Mouse (Mus musculus) hindbrain, embryonic 14.5 days (tissue): ENCODE measurements at regions not wholly inside any gene's neighbourhood (a gene's known extent, or its start where the extent isn't known, plus 50 kb on each side); places are given as distances from the start of the nearest gene placed in this dataset.

ENCODE experiments used
- ATAC-seq: fragments of 200-750 bp; cut with Nextera tagmentation; 2 replicates; pipeline ENCODE4 v1.8.0; 2017; ENCODE audit warnings: moderate number of reproducible peaks, mild to moderate bottlenecking, moderate TSS enrichment, moderate library complexity; ENCODE audit not compliant: low FRiP score
- DNase-seq: peaks from one replicate; pipeline ENCODE4 v3.0.0-alpha.2; 2015; ENCODE audit warnings: low spot score
- H3K27ac ChIP-seq: fragments of 300-500 bp; sonication (generic); 2 replicates; pipeline ENCODE4 v1.5.1; 2014; ENCODE audit warnings: mild to moderate bottlenecking, moderate library complexity
- H3K27me3 ChIP-seq: fragments of 300-500 bp; sonication (generic); 2 replicates; pipeline ENCODE4 v1.6.1; 2014; ENCODE audit warnings: mild to moderate bottlenecking, low read length, mixed read lengths; ENCODE audit not compliant: control insufficient read depth, insufficient read depth
- H3K36me3 ChIP-seq: fragments of 300-500 bp; sonication (generic); replicated peaks from 2 replicates; pipeline ENCODE4 v1.6.1; 2014; ENCODE audit not compliant: control insufficient read depth, insufficient read depth
- H3K4me1 ChIP-seq: fragments of 300-500 bp; sonication (generic); replicated peaks from 2 replicates; pipeline ENCODE4 v1.6.1; 2014; ENCODE audit warnings: antibody characterized with exemption, low read length, mixed read lengths; ENCODE audit not compliant: control insufficient read depth, insufficient read depth
- H3K4me2 ChIP-seq: fragments of 300-500 bp; sonication (generic); replicated peaks from 2 replicates; pipeline ENCODE4 v1.6.1; 2014; ENCODE audit warnings: mild to moderate bottlenecking, moderate library complexity
- H3K4me3 ChIP-seq: fragments of 300-500 bp; sonication (generic); replicated peaks from 2 replicates; pipeline ENCODE4 v1.5.1; 2014; ENCODE audit warnings: mild to moderate bottlenecking, low read length
- H3K9ac ChIP-seq: fragments of 300-500 bp; sonication (generic); 2 replicates; pipeline ENCODE4 v1.6.1; 2014
- H3K9me3 ChIP-seq: fragments of 300-500 bp; sonication (generic); 2 replicates; pipeline ENCODE4 v1.6.1; 2016; ENCODE audit warnings: low read length; ENCODE audit not compliant: control insufficient read depth
- WGBS: fragments of 180-500 bp; shearing (Covaris S2); extraction: QIAGEN DNeasy Blood & Tissue Kit; methylation state at CpG from one replicate; pipeline ENCODE4 v1.1.7; 2014; 5-methylcytosine and 5-hydroxymethylcytosine counted together

DNA sequence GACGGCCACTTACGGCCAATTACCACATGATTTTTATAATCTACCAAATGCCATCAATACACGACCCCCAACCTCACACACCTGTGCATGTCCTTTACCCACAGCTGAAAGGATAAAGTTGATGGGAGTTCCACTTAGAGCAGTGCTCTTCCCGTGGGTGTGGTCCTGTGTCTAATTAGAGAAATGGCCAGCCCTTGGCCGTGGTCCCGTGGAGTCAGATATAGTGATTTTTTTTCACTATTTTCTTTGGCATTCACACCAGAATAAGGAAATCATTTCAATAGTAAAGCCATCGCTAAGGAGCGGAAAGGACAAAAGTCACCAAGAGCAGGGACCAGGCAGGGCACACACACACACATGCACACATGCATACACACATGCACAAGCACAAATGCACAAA lies 199.0 kb upstream of the Afdn start:
- Histone ChIP-seq H3K4me2 (no peak overlapping the region), H3K9ac (no peak overlapping the region), H3K27ac (no peak overlapping the region), H3K9me3 (no peaks in the 10 kb centered on the region), H3K27me3 (no peaks in the 10 kb centered on the region), H3K36me3 (no peaks in the 10 kb centered on the region), H3K4me1 (no peaks in the 10 kb centered on the region), H3K4me3 (no peak overlapping the region)
- DNase-seq (no peak), ATAC-seq (no peak)
- 90% methylated on average over 8 of the region's 8 CpGs for WGBS

DNA sequence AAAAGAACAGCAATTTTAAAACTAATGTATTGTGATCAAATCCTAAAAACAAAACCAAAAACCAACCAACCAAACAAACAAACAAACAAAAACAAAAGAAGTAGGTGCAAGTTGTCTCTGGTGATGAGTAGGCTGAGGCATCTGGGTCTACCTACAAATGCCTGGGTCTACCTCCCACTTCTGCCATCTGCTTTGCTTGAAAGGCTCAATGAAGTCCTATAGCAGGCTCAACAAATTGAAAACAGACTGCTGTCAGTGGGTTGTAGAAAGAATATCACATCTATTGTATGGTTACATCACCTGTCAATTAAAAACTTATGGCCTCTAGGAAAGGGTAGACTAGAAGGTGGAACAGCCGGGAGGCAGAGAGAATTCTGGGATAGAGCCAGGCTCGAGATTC lies 197.4 kb upstream of the Afdn start:
- DNase-seq (no peak), ATAC-seq (no peak)
- Histone ChIP-seq H3K27ac (no peak overlapping the region), H3K4me3 (no peak overlapping the region), H3K4me2 (no peak overlapping the region), H3K4me1 (no peaks in the 10 kb centered on the region), H3K27me3 (no peaks in the 10 kb centered on the region), H3K9ac (no peak overlapping the region), H3K9me3 (no peaks in the 10 kb centered on the region), H3K36me3 (no peaks in the 10 kb centered on the region)
- 92% methylated on average over 2 of the region's 2 CpGs for WGBS

- ATAC-seq (no peak), DNase-seq (no peak)
- no peak overlapping the region for H3K27ac ChIP-seq
- 94% methylated on average over 7 of the region's 7 CpGs for whole genome bisulfite sequencing
- H3K4me2 ChIP-seq, result no peak overlapping the region
- no peaks in the 10 kb centered on the region for H3K4me1 ChIP-seq
- no peaks in the 10 kb centered on the region for H3K27me3 ChIP-seq
- H3K36me3 ChIP-seq, result no peaks in the 10 kb centered on the region
- no peak overlapping the region for H3K9ac ChIP-seq
- H3K9me3 ChIP-seq, result no peaks in the 10 kb centered on the region
- H3K4me3 ChIP-seq, result no peak overlapping the region
Measured at GRCm38 (mm10) chr17:13564800-13565199, 195.5 kb upstream of the Afdn start.

GRCm38 (mm10) chr17:13566680-13567079 lies 193.7 kb upstream of the Afdn start:
- 84% methylated on average over 7 of the region's 7 CpGs for WGBS
- no peak overlapping the region for H3K4me3 ChIP-seq
- no peak for ATAC-seq

DNA sequence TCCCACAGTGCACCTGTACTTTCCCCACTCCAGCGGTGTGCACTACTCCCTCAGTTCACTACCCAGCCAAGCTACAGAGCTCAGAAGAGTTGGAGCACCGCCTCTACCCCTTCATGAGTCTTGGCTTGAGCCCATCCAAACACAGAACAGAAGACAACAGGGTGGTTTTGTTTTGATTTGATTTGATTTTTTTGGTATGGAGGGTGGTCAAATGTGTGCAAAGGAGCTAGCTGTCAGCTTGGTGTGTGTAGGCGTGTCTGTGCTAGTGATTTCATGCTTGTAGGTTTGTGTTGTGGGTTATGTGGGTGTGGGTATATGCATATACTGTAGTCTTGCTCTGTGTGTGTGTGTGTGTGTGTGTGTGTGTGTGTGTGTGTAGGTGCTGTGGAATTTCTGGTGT lies 193.2 kb upstream of the Afdn start:
- Histone ChIP-seq H3K36me3 (no peaks in the 10 kb centered on the region), H3K27me3 (no peaks in the 10 kb centered on the region), H3K4me2 (no peak overlapping the region), H3K4me3 (no peak overlapping the region), H3K27ac (no peak overlapping the region), H3K4me1 (0 out of 2 replicates have a peak, but pooled peaks cover 3% of the 10 kb centered on the region), H3K9me3 (no peaks in the 10 kb centered on the region), H3K9ac (no peak overlapping the region)
- ATAC-seq, result no peak
- DNase-seq, result no peak
- 88% methylated on average over 3 of the region's 3 CpGs for WGBS

More at GRCm38 (mm10) chr17:13566680-13567079, 193.7 kb upstream of the Afdn start:
- Histone ChIP-seq H3K36me3 (no peaks in the 10 kb centered on the region), H3K9ac (no peak overlapping the region), H3K9me3 (no peaks in the 10 kb centered on the region), H3K27ac (no peak overlapping the region), H3K4me1 (no peaks in the 10 kb centered on the region), H3K4me2 (no peak overlapping the region), H3K27me3 (no peaks in the 10 kb centered on the region)
- DNase-seq, result no peak

GRCm38 (mm10) chr17:13570796-13571195 lies 189.5 kb upstream of the Afdn start:
- no peak for DNase-seq
- no peak overlapping the region for H3K4me2 ChIP-seq
- no peak overlapping the region for H3K4me3 ChIP-seq
- H3K4me1 ChIP-seq, result peaks cover 28% of the 10 kb centered on the region
- no peaks in the 10 kb centered on the region for H3K27me3 ChIP-seq
- no peak overlapping the region for H3K9ac ChIP-seq
- H3K9me3 ChIP-seq, result no peaks in the 10 kb centered on the region
- H3K27ac ChIP-seq, result no peak overlapping the region
- 83% methylated on average over 5 of the region's 5 CpGs for WGBS
- no peak for ATAC-seq
- no peaks in the 10 kb centered on the region for H3K36me3 ChIP-seq

DNA sequence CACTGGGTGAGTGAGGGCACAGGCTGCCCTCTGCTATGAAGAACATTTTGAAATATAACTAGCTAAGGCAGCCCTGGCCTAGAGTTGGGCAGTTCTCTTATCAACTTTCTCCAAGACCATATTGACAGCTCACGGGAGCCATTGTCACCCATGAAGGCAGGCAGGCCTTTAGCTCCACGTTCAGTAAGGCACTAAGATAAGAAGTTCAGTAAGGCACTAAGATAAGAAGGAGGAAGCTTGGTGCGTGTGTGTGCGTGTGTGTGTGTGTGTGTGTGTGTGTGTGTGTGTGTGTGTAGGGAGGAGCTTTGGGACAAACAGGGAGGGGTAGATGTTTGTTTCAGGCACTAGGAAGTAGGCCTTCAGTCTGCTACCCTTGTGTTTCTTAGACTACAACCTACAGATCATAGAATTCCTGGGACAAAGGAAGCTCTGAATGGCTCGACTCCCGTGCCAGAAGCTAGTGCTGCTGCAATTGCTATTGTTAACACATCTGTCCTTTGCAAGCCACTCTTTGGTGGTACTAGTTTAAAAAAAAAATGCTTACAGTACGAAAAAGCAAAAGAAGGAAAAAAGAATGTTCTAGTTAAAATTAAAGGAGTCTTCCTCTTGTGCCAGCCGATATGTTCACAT lies 188.0 kb upstream of the Afdn start:
- peak overlapping the region; percentile 8; the same call in 1 of the 2 replicates for H3K9ac ChIP-seq
- no peak overlapping the region for H3K4me3 ChIP-seq
- peaks cover 28% of the 10 kb centered on the region for H3K4me1 ChIP-seq
- 52% methylated on average over 8 of the region's 8 CpGs for WGBS
- DNase-seq (no peak), ATAC-seq (no peak)
- H3K27ac ChIP-seq, result peak overlapping the region; percentile 48; the same call in 1 of the 2 replicates
- H3K9me3 ChIP-seq, result no peaks in the 10 kb centered on the region
- no peaks in the 10 kb centered on the region for H3K36me3 ChIP-seq
- no peak overlapping the region for H3K4me2 ChIP-seq
- H3K27me3 ChIP-seq, result no peaks in the 10 kb centered on the region

DNA sequence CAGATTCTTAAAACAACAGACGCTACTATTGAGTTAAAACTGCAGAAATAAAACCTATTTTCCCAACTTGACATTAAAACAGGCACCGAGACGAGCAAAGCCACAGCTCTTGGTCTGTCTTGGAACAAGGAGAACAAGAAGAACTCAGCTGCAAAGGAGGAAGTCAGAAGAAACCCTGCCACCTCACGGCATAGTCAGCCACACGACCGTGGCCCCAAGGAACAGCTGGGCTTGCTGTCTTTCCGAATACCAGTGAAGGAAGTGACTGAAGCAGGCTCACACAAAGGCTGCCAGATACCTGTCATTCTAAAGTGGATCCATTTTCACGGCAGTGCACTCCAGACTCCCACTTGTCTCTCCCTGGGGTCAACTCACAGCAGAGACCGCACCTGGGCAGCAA lies 187.3 kb upstream of the Afdn start:
- Histone ChIP-seq H3K4me1 (peaks cover 28% of the 10 kb centered on the region), H3K4me3 (no peak overlapping the region), H3K36me3 (no peaks in the 10 kb centered on the region), H3K9me3 (no peaks in the 10 kb centered on the region), H3K9ac (no peak overlapping the region), H3K4me2 (no peak overlapping the region), H3K27ac (no peak overlapping the region), H3K27me3 (no peaks in the 10 kb centered on the region)
- 64% methylated on average over 9 of the region's 9 CpGs for WGBS
- DNase-seq (no peak), ATAC-seq (no peak)

DNA sequence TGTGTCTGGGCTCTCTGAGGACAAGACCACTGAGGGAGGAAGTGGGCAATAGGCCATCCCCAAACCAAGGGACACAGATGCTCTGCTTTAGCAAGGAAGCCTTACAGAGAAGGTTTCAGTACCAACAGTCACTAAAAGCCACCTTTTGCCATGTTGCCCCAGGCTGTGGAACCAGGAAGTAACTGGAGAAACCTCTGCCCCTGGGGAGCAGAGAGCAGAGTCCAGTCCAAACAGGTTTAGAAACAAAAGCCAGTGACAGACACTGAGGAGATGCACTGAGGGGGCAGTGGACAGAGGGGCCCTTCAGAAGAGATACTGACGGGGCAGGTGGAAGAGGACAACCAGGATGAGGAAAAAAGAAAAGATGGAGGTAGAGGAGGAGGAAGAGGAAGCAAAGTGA lies 186.2 kb upstream of the Afdn start:
- H3K27ac ChIP-seq, result peak overlapping the region; percentile 71
- no peak overlapping the region for H3K4me3 ChIP-seq
- H3K27me3 ChIP-seq, result no peaks in the 10 kb centered on the region
- ATAC-seq (no peak), DNase-seq (no peak)
- 85% methylated on average over 1 of the region's 1 CpGs for WGBS
- H3K4me1 ChIP-seq, result peaks cover 28% of the 10 kb centered on the region
- no peaks in the 10 kb centered on the region for H3K9me3 ChIP-seq
- H3K4me2 ChIP-seq, result no peak overlapping the region
- H3K9ac ChIP-seq, result no peak overlapping the region
- H3K36me3 ChIP-seq, result no peaks in the 10 kb centered on the region
